Mouse (Mus musculus) layer of hippocampus, postnatal 10 days (tissue): Measurements from ENCODE around the gene AW551984. TPM values are rescaled to one million over a fixed set of nuclear protein-coding genes. Genes with fewer than 3 reads are reported as not detected.
A peak's percentile ranks its signal among the peaks of the same experiment; 100 is the strongest.

Experiments
- DNase-seq, 2 experiments: peaks; one replicate each; pipeline ENCODE4 v3.0.0; 2021; ENCODE audit warnings: low spot score in 2 of 2
- long read RNA-seq: library from polyadenylated mRNA; stranded (forward); transcript quantifications from one replicate; pipeline ENCODE4 v2.0.0, GENCODE M21; 2023
- total RNA-seq, 2 experiments: library from RNA; stranded (reverse); gene quantifications; 2 replicates each; pipeline ENCODE4 v1.2.3; 2021

Gene AW551984
- total RNA-seq, result 10 to 100 TPM; 28.2 to 34.9 TPM
- long read RNA-seq, full-length matches to known transcripts, result 4 of 13 reads
- long read RNA-seq, partial matches to known transcripts, result 3 of 13 reads
- long read RNA-seq, other reads (novel, unspliced or antisense), result 6 of 13 reads

- DNase-seq, result peak; percentile 5 to 23
These were observed at the start of gene AW551984 for GRCm38 (mm10) chr9:39603999-39604453. Gene AW551984, minus strand, starts transcription at chr9:39604403.

- no peak for DNase-seq
These were observed 43.2 kb upstream of the AW551984 start for GRCm38 (mm10) chr9:39647382-39647781.

- DNase-seq, result no peak
These were observed 40.6 kb upstream of the AW551984 start, which contains the start of gene Olfr961 for GRCm38 (mm10) chr9:39644785-39645184. Gene Olfr961, plus strand, starts transcription at chr9:39645085.

DNA sequence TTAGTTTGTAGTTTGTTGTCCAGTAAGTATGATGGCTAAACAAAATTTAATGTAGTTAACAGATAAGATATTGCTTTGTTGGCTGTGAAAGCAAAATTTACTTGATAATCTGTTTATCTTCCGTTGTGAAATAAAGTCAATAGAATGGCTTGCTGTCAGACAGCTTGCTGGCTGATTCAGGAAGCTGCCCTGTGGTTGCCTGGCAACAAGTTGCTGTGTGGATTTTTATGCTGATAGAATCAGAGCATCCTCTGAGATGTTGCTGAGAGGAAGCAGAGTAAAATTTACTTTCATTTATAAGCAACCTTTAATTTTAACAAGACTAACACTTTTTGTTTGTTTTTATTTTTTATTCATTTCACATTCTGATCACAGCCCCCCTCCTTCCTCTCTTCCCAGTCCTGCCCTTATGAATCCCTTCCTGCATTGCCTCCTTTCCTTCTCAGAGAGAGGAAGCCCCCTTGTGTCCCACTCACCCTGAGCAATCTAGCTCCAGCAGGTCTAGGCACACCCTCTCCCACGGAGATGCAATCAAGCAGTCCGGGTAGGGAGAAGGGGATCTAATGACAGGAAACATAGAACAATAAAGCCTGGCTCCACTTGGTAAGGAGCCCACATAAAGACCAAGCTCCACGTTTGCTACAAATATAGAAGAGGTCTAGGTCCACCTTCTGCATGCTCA is 29.9 kb upstream of the AW551984 start:
- peak; percentile 9 to 43 for DNase-seq

- DNase-seq, result no peak
These were observed 24.9 kb upstream of the AW551984 start for GRCm38 (mm10) chr9:39629069-39629468.

GRCm38 (mm10) chr9:39624711-39625110 is 20.5 kb upstream of the AW551984 start:
- DNase-seq, result no peak

DNA sequence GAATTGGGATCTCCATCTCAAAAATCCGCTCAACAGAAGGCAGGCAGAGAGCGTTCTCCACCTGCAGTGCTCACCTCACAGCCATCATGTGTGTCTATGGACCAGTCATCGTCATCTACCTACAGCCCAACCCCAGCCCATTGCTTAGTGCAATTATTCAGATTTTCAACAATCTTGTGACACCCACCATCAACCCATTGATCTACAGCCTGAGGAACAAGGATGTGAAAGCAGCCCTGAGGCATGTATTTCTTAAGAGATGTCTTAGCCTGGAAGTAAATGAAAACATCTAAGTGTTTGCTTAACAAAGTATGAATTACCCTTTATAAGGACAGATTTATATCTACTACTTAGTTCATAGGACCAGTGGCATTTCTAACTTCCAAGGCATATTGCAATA is 19.6 kb upstream of the AW551984 start:
- no peak for DNase-seq

- DNase-seq, result no peak
These were observed 16.9 kb upstream of the AW551984 start, which contains the start of gene Olfr960 for GRCm38 (mm10) chr9:39621073-39621472. Gene Olfr960, plus strand, starts transcription at chr9:39621373.

GRCm38 (mm10) chr9:39611953-39612352 is 7.8 kb upstream of the AW551984 start:
- DNase-seq, result peak; percentile 26 to 49

GRCm38 (mm10) chr9:39610355-39610754 is 6.2 kb upstream of the AW551984 start, which contains the start of gene Olfr148:
Gene Olfr148, plus strand, starts transcription at chr9:39610655.
- no peak for DNase-seq

DNA sequence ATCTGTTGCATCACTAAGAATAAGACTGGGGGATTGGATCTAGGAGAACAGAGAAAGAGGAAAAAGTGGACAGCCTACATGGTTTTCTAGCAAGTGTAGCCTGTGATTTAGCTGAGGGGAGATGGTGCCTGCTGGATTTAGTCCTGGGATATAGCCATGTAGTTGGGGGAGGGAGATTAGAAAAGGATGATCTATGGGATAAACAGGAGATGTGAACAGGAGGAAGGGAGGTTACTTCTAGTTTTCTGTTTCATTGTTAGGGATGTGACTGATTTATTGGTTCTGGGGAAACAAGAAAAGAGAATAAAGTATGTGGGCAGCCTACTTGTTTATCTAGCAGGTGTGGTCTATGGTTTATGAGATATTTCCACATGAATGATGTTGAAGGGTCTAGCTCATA is 4.3 kb upstream of the AW551984 start:
- DNase-seq, result no peak

- DNase-seq, result peak in 1 of 2 experiments; percentile 17
These were observed 814 bp downstream of the AW551984 start for GRCm38 (mm10) chr9:39603333-39603845.

- peak; percentile 24 to 48 for DNase-seq
These were observed 1.5 kb downstream of the AW551984 start for GRCm38 (mm10) chr9:39602536-39603332.

DNA sequence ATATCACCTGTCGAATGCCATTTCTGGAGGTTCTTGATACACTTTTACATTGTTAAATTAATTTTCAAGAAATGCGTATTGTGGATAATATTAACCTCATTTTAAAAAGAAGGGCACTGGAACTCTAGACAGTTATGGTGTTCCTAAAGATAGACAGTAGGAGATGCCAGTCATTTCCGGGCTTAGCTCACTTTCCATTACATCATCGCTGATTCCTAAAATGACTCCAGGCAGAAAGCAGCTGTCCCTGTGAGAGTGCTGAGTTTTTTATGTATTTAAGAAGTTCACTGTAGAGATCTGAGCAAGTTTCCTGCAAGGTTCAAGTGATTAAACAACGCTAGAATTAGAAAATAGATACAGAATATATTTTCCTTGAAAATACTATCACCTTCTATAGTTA is 27.2 kb downstream of the AW551984 start:
- DNase-seq, result no peak

GRCm38 (mm10) chr9:39575469-39575868 is 28.7 kb downstream of the AW551984 start, which contains the start of gene Olfr959:
Gene Olfr959, minus strand, starts transcription at chr9:39575569.
- no peak for DNase-seq

- no peak for DNase-seq
These were observed 45.9 kb downstream of the AW551984 start for GRCm38 (mm10) chr9:39558349-39558647.

GRCm38 (mm10) chr9:39557529-39558348 is 46.5 kb downstream of the AW551984 start:
- DNase-seq, result peak in 1 of 2 experiments; percentile 34

GRCm38 (mm10) chr9:39553946-39554345 is 50.3 kb downstream of the AW551984 start, which contains the start of gene Olfr958:
Gene Olfr958, minus strand, starts transcription at chr9:39554054.
- no peak for DNase-seq

DNA sequence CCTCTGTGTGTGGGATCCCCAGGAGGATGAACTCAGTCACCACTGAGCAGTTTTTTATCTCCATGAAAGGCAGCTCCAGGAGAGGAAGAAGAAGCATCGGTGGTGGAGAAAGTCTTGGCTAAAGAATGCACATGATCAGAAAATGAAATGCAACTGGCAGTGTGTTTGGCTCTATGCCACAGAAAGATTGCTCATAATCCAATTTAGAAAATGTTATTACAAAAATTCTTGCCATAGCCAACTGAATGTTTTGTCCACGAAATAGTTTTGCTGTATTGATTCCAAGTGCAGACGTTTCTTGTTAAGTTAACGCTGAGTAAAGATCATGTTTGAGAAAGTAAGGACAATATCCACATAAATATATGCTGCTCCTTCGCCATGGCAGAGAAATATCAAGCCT is 53.4 kb downstream of the AW551984 start:
- no peak for DNase-seq
